8 mouse cellular contexts compared by ENCODE assay signal in genomic region chrX:159532427-159532810, GRCm38 (mm10). TPM values are rescaled to one million over a fixed set of nuclear protein-coding genes. Genes with fewer than 3 reads are reported as not detected.
DNase-seq lines count a peak whose midpoint lies in the region; ATAC-seq and TF ChIP-seq lines count a peak whose summit lies in the region.

No protein-coding gene starts in this region.

- H3K4me3 ChIP-seq in ES-E14 (ENCODE audit: insufficient read depth in 1 of 2, low read depth in 1 of 2, low read length in 2 of 2, poor library complexity in 1 of 2, severe bottlenecking in 1 of 2), result peak overlapping the region; percentile 79 to 91
- peak overlapping the region; percentile 65 for H3K4me3 ChIP-seq in forebrain, embryonic 15.5 days
- peak overlapping the region; percentile 83 for H3K4me3 ChIP-seq in lung, adult 2 months (replicated peaks; ENCODE audit: extremely low read depth, low read depth, low read length)

- H3K4me2 ChIP-seq in forebrain, embryonic 15.5 days (replicated peaks), result peak overlapping the region; percentile 51

- WGBS in forebrain, embryonic 15.5 days, result 15% methylated on average over 38 of the region's 38 CpGs
- whole genome bisulfite sequencing in lung, adult 2 months, result 32% methylated on average over 38 of the region's 38 CpGs

- H3K4me1 ChIP-seq in ES-E14 (ENCODE audit: control insufficient read depth in 2 of 2, insufficient read depth in 2 of 2, low read length in 2 of 2, poor library complexity in 1 of 2), result peaks cover 0 to 3% of the 10 kb centered on the region in 2 experiments; a peak in 1 of 4 replicates
- peaks cover 4% of the 10 kb centered on the region; the same call in 1 of the 2 replicates for H3K4me1 ChIP-seq in forebrain, embryonic 15.5 days
- H3K4me1 ChIP-seq in lung, adult 2 months (ENCODE audit: control insufficient read depth, insufficient read depth, low read length), result no peaks in the 10 kb centered on the region

- H3K27me3 ChIP-seq in forebrain, embryonic 15.5 days, result no peaks in the 10 kb centered on the region

- peak; percentile 94 for DNase-seq in ES-E14 (ENCODE audit: low read depth, low spot score)
- peak; percentile 96 for DNase-seq in cerebellum, adult 11-12 months
- DNase-seq in heart, postnatal 25 days (ENCODE audit: low spot score), result peak; percentile 92
- DNase-seq in layer of hippocampus, adult 18-20 months (ENCODE audit: low spot score in 2 of 2), result peak; percentile 94 to 95
- DNase-seq in lung, adult 2 months, result peak; percentile 89
- DNase-seq in thymus, adult 18-20 months, result peak; percentile 96

- peak; percentile 99 for ATAC-seq in forebrain, embryonic 15.5 days (replicated peaks)
- ATAC-seq in neutrophil, adult 5-6 weeks (ENCODE audit: extremely low read depth, insufficient number of reproducible peaks, low FRiP score, poor library complexity, severe bottlenecking), result peak; percentile 98

- H3K27ac ChIP-seq in ES-E14 (ENCODE audit: insufficient read depth, low read depth, low read length, poor library complexity, severe bottlenecking), result peak overlapping the region; percentile 83
- H3K27ac ChIP-seq in forebrain, embryonic 15.5 days (replicated peaks), result peak overlapping the region; percentile 90

- in situ Hi-C loops in ES-E14 (cut with MboI; ENCODE audit: low sequenced_read_pairs in 2 of 2, unreplicated experiment in 2 of 2), result no loop called here

- H3K9ac ChIP-seq in ES-E14 (ENCODE audit: insufficient read depth, low read depth, low read length, poor library complexity, severe bottlenecking), result peak overlapping the region; percentile 86
- peak overlapping the region; percentile 66 for H3K9ac ChIP-seq in forebrain, embryonic 15.5 days (replicated peaks)

- intact Hi-C loops in heart, postnatal 25 days (cut with DNase I), result loop anchor here (2.0 to 10.0 kb wide), 3 partner anchors 75 to 428 kb away; partner anchors contain the start of gene Eif1ax

- H3K36me3 ChIP-seq in ES-E14 (ENCODE audit: control insufficient read depth, insufficient read depth, low read length, poor library complexity, severe bottlenecking), result no peaks in the 10 kb centered on the region; the same call in 1 of the 2 replicates
- no peaks in the 10 kb centered on the region for H3K36me3 ChIP-seq in forebrain, embryonic 15.5 days

- TF ChIP-seq CTCF in lung, adult 2 months (IDR thresholded peaks at IDR 0.05; ENCODE audit: insufficient read depth, low read length), result peak; percentile 49

- H3K9me3 ChIP-seq in ES-E14 (ENCODE audit: control insufficient read depth, insufficient read depth, low read depth, low read length), result no peaks in the 10 kb centered on the region
- H3K9me3 ChIP-seq in forebrain, embryonic 15.5 days, result no peaks in the 10 kb centered on the region

- TF ChIP-seq POLR2A in lung, adult 2 months (IDR thresholded peaks at IDR 0.05; ENCODE audit: borderline replicate concordance, extremely low read depth, low read depth, low read length), result peak; percentile 62; the same call in 1 of the 2 replicates

TF ChIP-seq in ES-E14, 5 proteins besides CTCF, POLR2A, EP300 and RAD21:
- no peak for TF ChIP-seq ZC3H11A (IDR thresholded peaks at IDR 0.05; ENCODE audit: borderline replicate concordance, low read depth, low read length)
- no peak for TF ChIP-seq MAFK (IDR thresholded peaks at IDR 0.05; ENCODE audit: insufficient read depth, low read depth, low read length)
- TF ChIP-seq CHD2 (IDR thresholded peaks at IDR 0.05; ENCODE audit: low read depth, low read length), result no peak
- TF ChIP-seq ZNF384 (IDR thresholded peaks at IDR 0.05; ENCODE audit: low read depth, low read length), result no peak
- no peak for TF ChIP-seq HCFC1 (IDR thresholded peaks at IDR 0.05; ENCODE audit: borderline replicate concordance, insufficient read depth, low read length)

RNA-seq across cellular contexts. Expression of gene Bclaf3, which starts 5.9 kb away (rescaled TPM):
- total RNA-seq in ES-E14 (2012; rRNA removed), result 50.7 and 55.2 TPM in 2 replicates
- 30.7 and 33.1 TPM in 2 replicates for polyA plus RNA-seq in forebrain, embryonic 15.5 days (2015; fragmentation: Nextera tagmentation; extraction: Ambion mirVana)
- total RNA-seq in heart, postnatal 25 days (2021), result 1 to 10 TPM; 2.2 to 3.0 TPM
- 1 to 10 TPM; 7.8 to 9.3 TPM for total RNA-seq in layer of hippocampus, adult 18-20 months (2021)
- polyA plus RNA-seq in lung, adult 2 months (2012; rRNA removed), result 1.8 and 3.4 TPM in 2 replicates
- 53.5 and 54.9 TPM in 2 replicates for total RNA-seq in neutrophil, adult 5-6 weeks (2017)

Comparison
In these comparisons a context has a peak if more than half of its experiments do, and no peak if none do; other contexts are left out.
1. Peak in every context shown above with its lines: DNase-seq, ATAC-seq, H3K4me3 ChIP-seq and H3K27ac ChIP-seq.